Mouse (Mus musculus) CD4-positive, CD25-positive, alpha-beta regulatory T cell, adult 4 months (primary cell): ENCODE measurements around the gene Lrig1. TPM values are rescaled to one million over a fixed set of nuclear protein-coding genes. Genes with fewer than 3 reads are reported as not detected.
"Not testable (repeated sequence)": the region's sequence is repeated elsewhere in the genome, so short reads cannot be mapped to it uniquely, and the experiment has no call there.

Experiments
- ATAC-seq: one replicate; pipeline ENCODE4 v1.8.0; 2017
- polyA plus RNA-seq, 2 experiments: library from polyadenylated mRNA; unstranded; fragments of 100-300 nt; shearing (Covaris generic); gene quantifications; one replicate each; pipeline ENCODE4 v1.2.1; 2017

Gene Lrig1
- polyA plus RNA-seq, 2 experiments from 2014 or later = 30.8 to 38.6 TPM

- no peak for ATAC-seq
Observed at GRCm38 (mm10) chr6:94563203-94563940, 136.6 kb downstream of the Lrig1 start.

DNA sequence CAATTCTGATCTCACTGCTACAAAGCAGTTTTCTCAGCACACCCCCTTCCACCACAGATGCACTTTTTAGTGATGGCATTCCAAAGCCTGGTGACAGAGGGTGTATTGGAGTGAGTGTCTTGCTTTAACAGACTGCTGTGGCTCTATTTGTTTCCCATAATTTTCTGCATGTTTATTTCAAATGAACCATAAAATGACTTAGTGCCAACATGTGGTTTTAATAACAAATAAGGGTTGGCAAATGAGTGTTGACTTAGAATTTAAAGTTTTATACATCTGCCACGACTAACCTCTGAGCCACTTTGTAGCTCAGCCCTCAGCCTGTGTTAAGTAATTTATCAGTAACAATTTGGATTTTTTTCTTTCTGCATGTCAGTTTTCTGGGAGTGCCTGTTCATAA is 138.6 kb downstream of the Lrig1 start:
- no peak for ATAC-seq

DNA sequence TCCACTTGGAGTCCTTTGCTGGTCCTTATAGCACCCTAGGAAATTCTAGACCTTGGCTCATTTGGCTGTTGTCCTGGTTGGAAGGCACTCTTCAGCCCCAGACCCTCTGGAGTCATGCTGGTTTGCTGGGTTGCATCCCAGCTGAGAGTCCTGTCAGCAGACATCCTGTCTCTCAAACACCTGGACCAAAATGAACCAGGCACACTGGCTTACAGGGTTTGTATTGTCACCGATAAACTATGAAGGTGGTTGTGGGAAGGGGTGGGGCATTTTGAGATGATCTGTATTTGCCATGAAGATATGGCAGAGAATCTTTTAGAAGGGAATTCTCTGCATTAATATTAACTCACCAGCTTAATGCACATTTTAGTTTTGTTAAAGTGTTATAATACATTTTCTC is 139.1 kb downstream of the Lrig1 start:
- ATAC-seq = no peak

DNA sequence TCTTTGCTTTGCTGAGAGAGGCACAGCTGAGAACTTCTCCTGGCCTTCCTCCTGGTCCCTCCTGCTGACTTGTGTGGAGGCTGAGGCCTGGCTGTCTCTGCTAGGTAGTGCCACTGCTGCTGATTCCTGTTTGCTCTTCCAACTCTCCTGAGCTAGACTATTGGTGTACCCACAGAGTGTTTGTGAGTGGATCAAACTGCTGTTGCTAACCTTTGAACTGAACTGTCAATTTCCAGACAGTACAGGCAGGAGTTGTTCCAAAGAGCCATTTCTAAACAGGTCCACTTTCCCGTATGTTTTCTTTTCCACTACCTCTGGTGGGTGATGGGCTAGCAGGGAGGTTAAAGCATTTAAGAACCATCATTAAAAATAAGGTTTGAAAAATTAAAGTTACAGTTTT is 141.4 kb downstream of the Lrig1 start:
- ATAC-seq = not testable (repeated sequence)

Other genes starting within 250 kb of the Lrig1 start
- gene Slc25a26, start 199.8 kb downstream of the Lrig1 start, polyA plus RNA-seq = 1 to 10 TPM; 6.8 to 7.0 TPM